Mouse (Mus musculus): ENCODE results near the gene Adamts9.
A peak's percentile ranks its signal among the peaks of the same experiment; 100 is the strongest.

Adamts9 gene

DNA sequence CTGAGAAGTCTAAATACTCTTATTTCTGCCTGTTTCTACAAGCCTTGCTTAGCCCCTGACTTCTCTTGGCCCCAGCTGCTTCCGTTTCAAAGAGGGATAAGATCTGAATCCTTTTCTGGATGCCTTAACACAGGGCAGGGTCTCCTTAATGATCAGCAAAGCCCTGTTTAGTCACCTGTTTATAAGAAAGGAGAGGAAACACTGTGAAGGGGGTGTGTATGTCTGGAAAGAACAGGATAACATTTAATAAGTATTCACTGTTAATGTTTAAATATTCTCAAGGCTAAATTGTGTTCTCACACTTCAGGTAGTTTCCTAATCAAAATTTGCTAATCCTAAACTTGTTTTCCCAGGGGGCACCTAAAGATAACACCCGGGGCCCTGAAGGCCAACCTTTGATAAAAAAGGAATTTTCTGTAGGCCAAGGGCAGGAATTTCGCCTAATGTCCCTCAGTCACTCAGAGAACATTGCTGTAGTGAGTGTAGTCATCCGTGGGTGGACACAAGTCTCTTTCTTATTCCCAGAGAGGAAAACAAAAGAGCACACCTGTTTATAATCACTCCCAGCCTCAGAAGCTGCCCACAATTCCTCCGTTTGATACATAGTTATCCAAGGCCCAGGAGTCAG, 82.9 kb downstream of the Adamts9 start:
- DNase-seq (ENCODE audit: low spot score in 2 of 2): no peak

DNA sequence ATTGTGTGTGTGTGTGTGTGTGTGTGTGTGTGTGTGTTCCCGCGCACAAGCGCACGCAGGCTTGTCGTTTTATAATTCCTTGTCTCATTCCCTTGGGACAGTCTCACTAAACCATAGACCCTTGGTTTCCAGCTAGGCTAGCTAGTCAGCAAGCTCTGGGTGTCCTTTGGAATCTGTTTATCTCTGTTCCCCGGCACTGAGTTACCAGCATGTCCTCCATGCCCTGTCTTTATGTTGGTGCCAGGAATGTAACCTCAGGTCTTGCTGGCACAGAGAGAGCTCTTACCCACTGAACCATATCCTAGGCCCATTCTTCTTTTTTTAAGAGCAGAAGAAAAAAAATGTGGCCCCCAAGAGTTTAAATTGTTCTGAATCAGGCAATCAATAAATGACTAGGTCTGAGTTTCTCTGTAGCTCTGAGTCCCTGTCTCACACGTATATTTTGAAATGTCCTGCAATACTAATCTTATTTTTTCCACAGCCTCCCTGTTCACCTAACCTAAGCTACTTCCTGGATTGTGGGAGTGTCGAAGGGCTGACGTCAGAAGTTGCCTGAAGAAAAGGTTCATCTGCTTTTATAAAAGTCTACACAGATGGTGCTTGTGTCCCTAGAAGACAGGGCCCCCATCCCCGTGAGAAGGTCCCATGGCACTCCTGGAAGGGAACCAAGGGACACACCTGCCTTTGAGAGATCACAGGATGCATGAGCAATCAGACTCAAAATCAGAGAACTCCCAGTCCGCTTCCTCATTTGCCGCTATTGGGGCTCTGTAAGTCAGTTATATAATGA, 84.4 kb downstream of the Adamts9 start:
- no peak for DNase-seq (ENCODE audit: low spot score in 2 of 2)

DNA sequence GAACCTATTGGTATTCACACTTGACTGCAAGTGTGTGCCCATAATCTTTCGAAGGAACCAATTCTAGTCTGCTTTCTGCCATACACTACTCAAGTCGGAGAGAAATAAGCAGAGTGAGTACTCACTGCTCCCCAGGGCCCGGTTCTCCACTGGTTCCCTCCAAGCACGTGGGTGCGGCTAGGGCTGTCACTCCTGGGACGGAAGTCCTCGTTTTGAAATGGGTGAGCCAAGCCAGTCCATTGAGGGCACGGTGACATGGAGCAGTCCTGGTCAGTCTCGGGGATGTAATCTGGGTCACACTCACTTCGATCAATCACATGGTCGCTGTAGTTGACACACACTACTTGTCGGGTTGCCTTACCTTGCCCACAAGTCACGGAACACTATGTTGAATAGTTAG, 85.5 kb downstream of the Adamts9 start:
- no peak for DNase-seq (ENCODE audit: low spot score in 2 of 2)

DNA sequence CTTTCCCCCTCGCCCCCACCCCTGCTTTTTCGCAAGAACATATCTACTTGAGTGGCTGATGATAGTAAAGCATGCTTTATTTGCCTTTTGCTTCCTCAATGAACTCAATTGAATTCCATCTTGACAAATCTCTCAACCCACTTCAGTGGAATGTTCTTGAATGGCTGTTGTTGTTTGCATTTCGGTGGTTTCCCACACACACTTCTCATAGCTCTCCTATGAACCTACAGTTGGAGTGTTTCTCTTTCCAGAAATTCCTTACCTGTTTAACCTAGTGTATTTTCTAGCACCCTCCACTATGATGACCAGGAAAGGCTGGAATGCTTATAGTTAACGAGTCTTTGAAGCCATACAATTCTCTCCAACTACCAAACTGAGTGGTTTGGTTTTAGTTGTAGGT, 88.4 kb downstream of the Adamts9 start:
- no peak for DNase-seq (ENCODE audit: low spot score in 2 of 2)

DNA sequence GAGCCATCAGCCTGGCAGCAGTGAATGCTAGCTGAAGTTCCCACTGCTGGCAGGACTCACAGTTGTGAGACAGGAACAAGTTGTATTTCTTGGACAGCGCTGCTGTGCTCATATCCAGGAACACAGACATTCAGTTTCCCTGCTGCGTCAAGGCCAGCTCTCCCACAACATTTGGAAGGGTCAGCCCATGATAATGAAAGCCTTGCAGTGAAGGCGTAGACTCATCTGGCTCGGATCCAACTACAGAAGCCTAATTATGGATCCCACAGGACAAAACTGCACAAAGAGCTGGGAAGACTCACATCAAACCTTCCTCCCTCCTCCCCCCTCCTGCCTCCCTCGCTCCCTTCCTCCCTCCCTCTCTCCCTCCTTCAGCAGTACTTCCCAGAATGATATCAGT, 93.0 kb downstream of the Adamts9 start:
- DNase-seq (ENCODE audit: low spot score in 2 of 2): peak in 1 of 2 experiments; percentile 74

DNA sequence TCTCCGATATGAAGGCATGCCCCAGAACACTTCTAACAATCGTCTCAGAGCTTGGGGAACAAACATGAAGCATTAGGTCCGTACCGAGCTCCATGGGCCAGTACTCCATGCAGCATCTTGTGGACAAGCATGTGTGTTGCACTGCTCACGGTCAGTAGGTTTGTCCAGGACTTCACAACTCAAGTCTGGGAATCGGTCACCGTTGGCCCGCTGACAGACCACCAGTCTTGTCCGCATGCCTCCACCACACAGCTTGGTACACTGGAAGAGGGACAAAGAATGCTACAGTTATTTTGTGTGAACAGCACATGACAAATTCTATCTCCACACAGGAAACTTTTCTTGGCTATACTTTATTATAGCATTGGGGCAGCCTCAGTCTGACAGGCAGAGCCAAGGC, 94.1 kb downstream of the Adamts9 start:
- DNase-seq (ENCODE audit: low spot score in 2 of 2): no peak

DNA sequence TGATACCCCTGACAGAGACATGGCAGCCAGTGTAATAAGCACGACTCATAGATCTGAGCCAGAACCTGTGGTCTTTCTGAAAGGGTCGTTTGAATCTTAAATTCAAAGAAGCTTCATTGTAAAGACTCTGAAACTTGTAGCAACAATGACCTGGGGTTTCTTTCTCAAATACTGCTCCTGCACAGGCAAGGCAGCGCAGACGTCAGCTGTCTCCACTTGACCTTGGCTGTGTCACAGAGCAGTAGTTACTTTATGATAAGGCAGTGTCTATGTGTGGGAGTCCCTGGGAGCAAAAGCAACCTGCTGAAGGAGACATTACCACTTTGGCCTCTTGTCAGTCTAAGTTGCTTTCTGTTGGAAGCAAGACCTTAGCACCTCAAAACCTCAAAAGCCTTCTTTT, 96.7 kb downstream of the Adamts9 start:
- no peak for DNase-seq (ENCODE audit: low spot score in 2 of 2)

DNA sequence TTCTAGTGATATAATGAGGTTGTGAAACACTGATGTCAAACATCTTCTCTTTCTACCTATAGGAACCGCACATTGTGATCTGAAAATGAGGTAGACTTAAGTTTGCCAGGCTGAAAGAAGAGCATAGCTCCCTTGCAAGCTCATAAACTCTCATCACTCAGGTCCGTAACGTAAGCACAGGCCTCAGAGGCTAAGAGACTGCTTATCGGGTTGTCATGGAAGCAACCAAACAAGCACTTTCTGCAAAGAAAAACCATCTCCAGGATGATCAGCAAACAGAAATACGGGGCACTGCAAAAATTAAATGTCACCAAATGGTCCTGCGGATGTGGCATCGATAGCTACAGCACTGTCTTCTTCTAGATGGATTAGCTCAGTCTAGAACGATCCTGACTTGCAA, 97.4 kb downstream of the Adamts9 start:
- no peak for DNase-seq (ENCODE audit: low spot score in 2 of 2)

DNA sequence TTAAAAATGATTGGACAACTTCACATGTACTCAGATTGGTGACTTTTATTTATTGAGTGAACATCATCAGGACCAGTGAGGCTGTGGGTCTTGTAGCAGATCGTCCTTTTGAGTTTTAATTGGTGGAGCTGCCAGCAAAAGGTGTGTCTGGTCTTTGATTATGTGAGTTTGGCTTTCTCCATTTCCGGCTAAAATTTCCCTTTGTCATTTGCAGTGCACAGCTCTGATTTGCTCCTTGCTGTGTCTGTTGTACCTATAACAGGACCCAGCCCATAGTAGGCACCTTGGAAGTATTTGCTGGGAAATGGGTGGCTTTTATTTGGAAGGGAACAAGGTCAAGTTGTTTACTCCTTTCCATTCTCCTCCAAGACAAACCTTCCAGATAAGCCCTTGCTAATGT, 99.8 kb downstream of the Adamts9 start:
- DNase-seq (ENCODE audit: low spot score in 2 of 2): no peak

DNA sequence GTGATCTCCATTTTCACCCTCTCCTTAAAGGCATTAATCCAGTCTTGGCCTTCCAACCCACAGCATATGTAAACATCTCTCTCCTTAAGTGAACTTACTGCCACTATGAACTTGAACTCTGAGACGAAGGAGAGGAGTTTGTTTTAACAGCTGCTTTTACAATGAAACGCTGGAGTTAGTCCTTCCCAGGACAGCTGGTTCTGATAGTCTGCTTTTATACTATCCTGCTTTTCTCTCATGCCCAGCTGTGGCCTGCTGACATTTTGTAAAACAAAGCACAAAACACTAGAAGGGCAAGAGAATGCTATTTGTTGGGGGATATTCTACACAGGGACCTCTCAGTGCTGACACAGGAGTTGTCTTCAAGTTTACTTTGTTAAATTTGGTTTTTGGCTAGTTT, 101.3 kb downstream of the Adamts9 start:
- no peak for DNase-seq (ENCODE audit: low spot score in 2 of 2)

DNA sequence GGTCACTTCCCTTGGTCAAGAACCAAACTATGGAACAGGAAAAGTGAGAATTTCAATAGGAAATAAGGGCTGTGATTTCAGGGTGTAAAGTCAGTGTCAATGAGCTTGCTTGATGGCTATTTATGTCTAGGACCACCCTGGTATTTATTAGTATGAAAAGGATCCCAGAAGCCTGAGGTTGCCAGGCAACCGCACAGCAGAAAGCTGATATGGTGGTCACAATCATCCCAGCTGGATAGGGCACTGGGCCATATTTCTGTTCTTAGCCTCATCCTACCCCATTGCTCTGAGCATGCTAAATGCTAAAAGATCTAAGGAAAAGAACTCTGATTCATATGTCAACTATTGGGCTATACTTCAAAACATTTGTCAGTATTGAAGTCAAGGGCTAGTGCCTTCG, 112.2 kb downstream of the Adamts9 start:
- no peak for DNase-seq (ENCODE audit: low spot score in 2 of 2)

DNA sequence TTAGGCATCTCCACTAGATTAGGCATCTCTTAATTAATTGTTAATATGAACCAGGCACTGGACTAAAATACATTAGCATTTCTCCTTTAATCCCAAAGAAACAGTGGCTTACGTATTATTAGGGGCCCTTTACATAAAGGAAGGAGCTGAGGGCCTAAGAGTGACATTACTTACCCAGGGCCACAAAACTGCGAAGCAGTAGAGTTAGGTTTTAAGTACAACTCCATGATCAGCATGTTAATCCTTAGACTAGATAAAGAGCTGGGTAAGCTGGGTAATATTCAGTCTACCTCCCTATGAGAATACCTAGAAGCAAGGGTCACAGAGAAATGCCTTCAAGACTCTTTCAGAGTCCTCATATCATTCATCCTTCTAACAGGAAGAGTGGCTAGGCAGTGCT, 114.1 kb downstream of the Adamts9 start:
- DNase-seq (ENCODE audit: low spot score in 2 of 2): no peak

DNA sequence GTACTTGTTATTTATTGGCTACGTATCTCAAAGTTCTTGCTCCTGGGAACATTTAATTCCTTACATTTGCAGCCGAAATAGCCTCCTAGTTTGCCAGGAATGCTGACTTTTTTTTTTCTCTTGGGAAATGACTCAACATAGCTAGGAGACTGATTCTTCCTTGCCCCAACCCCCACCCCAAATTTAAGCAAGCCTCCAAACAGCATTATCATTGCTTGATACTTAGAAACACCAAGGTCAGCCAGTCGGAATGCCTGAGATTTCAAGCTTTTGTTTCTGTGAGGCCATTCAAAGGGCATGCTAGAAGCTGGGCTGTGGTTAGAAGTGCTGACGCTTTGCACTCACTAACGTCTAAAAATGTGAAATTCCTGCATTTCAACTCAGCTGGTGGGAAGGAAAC, 115.9 kb downstream of the Adamts9 start:
- no peak for DNase-seq (ENCODE audit: low spot score in 2 of 2)

DNA sequence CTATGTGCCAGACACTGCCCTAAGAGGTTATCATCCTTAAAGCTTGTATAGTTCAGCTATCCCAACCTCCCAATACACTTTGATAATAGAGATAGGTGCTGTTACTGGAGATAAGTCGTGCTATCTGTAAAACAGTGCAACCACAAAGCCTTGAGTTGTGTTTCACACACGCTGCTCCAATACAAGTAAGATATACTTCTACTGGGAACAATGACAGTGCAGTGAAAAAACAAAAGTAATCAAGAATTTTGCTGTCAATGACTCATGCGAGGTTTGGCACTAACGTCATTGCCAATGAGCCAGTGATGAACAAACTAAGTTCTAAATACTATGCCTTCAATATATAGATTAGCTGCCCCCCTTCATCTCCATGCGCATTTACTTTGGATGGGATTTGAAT, 116.7 kb downstream of the Adamts9 start:
- DNase-seq (ENCODE audit: low spot score in 2 of 2): no peak

DNA sequence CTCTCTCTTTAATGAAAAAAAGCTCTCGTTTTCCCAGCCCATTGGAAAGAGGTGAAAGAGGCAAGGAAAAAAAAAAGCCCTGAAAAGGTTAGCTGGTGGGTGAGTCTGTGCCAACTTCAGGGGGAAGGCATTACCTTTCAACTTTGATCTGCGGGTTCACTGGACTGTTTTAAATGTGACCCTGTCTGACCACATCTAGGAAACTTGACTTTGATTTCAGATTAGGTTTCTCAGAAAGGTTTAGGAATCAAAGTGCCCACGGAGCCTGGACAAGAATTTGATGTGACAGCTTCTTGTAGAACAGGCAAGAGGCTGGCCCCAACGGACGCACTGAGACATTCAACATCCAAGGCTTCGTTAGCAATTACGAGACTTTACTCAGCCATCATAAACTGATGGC, 119.3 kb downstream of the Adamts9 start:
- no peak for DNase-seq (ENCODE audit: low spot score in 2 of 2)

DNA sequence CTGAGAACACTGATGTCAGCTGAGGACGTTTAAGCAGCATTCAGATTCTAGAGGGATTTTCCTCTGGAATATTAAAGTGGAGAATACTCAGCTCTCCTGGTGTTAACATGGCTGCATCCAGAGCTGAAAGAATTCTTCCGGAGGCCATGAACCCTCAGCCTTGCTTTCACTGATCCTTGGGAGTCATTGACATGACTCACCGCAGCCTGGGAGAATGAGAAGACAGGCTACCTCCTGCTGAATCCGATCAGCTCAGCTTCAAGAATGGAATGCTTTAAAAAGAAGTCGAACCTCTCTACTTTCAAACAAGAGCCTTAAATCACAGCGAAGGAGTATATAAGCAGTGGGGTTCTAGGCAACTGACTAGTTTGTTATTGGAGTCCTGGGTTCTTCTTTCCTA, 121.3 kb downstream of the Adamts9 start:
- no peak for DNase-seq (ENCODE audit: low spot score in 2 of 2)

DNA sequence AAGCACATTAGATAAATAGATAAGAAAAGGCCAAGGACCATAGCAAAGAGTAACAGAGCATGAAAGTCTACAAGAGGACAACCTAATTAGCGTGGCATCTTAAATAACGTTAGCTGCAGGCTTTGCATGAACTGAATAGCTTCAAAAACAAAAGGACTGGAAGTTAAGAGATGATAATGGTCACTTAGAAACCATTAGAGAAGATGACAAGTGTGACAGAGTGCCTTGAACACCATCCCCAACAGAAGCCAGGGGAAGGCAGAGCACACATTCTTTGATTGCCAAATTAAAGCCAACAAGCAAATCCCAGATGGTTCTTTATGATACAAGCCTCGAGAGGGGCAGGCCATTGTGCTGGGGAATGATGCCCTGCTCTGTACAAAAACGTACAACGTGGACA, 121.7 kb downstream of the Adamts9 start:
- DNase-seq (ENCODE audit: low spot score in 2 of 2): no peak

DNA sequence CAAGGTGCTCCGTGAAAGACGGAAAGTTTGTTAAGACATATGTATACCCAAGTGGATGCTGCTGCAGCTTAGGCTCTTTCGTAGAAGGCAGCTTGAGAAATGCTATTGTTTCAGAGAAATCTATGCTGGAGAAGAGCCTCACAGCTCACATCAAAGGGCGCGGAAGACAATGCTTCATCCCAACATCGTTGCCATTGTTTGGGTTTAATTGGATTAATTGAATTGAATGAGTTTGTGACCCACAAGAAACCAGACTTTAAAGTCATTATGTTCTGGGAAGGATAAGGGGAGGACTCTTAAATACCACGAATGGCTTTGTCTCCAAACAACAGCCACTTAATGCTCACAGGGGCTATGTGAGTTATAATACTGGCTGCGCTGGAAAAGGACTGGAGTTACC, 125.6 kb downstream of the Adamts9 start:
- no peak for DNase-seq (ENCODE audit: low spot score in 2 of 2)

DNA sequence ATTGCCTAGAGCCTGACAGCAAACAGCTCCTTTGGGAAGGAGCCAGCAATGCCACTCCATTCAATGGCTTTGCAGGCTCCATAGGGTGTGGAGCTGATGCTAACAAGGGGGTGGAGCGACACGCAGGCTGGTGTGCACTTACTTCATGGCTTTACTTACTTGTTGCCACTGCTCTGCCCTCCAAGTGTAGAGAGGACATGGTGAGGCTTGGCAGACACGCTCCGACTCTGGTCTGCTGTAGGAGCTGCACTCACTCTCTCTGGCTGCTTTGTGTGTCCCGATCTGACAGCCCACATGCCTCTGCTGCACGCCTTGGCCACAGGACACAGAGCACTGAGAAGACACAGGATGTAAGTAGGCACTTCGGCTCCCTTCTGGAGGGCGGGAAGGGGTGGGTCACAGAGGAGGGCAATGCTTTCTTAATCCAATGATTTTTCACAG, 127.0 kb downstream of the Adamts9 start, which contains the start of gene A730049H05Rik:
A730049H05Rik (plus strand) TSS at position 168 of the 441 bp plus-strand sequence.
- DNase-seq (ENCODE audit: low spot score in 2 of 2): no peak

DNA sequence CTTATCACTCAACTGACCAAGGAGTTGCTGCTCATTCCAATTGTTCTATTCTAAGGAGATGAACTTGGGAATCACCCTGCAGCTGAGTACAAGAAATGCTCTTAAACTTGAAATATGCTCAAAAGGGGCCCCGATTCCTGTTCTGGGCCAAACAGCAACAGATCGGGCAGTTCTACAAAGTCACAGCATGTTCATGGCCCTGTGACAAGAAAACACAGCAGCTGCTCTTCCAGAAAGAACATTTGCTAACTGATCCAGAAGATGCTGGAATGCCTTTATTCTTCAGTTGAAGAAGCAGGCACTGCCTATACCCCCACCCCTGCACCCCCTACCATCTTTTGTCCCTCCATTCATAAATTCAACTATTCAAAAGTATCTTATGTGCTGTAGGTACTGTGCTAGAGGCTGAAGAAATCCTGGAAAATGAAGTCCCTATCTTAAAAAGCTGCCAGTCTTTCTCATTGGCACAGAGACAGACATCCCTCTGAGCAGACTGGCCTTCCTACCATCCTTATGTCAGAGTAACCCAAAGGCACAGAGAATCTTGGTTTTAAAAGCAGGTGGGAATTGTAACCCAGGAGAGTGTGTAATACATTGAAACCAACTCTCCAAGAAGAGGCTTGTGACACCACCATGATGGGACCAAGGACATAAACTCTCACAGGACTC, 130.5 kb downstream of the Adamts9 start:
- no peak for DNase-seq (ENCODE audit: low spot score in 2 of 2)

DNA sequence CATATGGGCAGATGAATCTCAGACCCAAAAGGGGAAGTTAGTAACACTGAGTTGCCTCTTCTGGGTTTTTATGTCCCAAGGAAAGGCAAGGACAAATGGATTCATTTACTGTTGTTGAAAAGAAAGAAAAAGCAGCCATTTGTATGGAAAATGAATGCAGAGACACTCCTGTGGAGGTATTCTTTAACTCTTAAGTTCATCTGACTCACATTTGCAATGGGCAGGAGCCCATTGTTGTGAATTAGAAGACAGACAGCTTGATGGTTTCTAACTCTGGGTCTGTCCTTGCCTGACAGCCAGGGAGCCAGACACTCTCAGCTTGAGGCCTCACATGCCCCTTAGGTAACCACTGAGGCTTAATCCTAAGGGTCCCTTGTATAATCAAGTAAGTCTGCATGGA, 131.7 kb downstream of the Adamts9 start:
- DNase-seq (ENCODE audit: low spot score in 2 of 2): no peak

DNA sequence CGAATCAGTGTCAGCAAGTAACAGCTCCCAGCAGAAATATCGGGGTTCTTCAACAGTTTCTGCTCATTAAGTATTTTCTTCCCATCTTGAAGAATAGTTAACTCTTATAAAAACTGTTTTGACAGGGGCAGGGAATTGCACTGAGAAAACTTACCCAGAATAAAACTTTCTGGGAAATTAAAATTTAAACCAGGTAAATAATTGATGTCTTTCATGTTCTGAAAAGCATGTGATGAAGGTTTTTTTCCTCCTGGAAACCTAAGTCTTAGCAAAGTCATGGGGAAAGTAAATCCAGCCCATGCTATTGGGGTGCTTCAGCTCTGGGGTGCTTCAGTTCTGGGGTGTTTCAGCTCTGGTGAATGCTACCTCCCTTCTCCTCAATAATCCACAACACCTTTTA, 132.7 kb downstream of the Adamts9 start:
- DNase-seq (ENCODE audit: low spot score in 2 of 2): no peak

DNA sequence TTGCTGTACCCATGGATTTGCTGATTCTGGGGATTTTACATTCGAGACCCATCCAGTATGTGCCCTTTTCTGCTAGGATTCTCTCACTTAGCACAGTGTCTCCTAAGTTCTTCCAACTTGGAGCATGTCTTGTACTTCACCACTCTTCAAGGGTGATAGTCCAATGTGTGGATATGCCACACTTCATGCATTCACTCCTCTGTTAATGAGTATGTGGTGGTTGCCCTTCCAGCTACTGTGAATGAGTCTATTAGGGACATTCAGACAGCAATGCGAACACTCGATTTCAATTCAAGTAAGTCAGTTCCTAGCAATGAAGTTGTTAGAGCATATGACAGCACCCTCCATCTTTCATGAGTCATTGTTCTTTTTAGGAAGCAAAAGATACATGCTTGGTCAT, 133.5 kb downstream of the Adamts9 start:
- no peak for DNase-seq (ENCODE audit: low spot score in 2 of 2)
